Mouse (Mus musculus): Measurements from ENCODE around the gene Adk. TPM values are rescaled to one million over a fixed set of nuclear protein-coding genes. Genes with fewer than 3 reads are reported as not detected.

Adk gene
- total and polyA plus RNA-seq, 2 experiments from 2014 or later: 126 to 246 TPM

DNA sequence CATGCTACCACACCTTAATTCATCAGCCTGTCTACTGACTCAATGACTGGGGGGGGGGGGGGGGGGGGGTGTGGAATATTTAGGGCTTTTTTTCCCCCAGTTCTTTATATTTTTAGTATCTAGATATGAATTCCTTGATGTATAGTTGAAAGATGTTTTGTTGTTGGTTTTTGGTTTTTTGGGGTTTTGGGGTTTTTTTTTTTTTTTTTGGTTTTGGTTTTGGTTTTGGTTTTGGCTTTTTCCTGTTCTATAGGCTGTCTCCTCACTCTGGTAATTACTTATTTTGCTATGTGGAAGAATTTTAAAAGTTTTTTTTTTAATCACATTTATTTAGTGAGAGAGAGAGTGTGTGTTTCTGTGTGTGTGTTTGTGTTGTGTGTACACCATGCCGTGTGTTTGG is 282.5 kb downstream of the Adk start:
- TF ChIP-seq CTCF (IDR thresholded peaks at IDR 0.05; ENCODE audit: low read depth) (no peak), EP300 (IDR thresholded peaks at IDR 0.05; ENCODE audit: low read depth) (no peak)
- WGBS: 77% methylated on average over 1 of the region's 1 CpGs
- no peak overlapping the region for H3K4me3 ChIP-seq (ENCODE audit: low read depth, low read length)
- no peak overlapping the region for H3K4me2 ChIP-seq (ENCODE audit: low read depth, low read length)
- H3K9ac ChIP-seq (replicated peaks; ENCODE audit: low read depth, low read length): no peak overlapping the region
- H3K36me3 ChIP-seq (replicated peaks; ENCODE audit: control insufficient read depth, insufficient read depth, low read length): no peaks in the 10 kb centered on the region
- no peaks in the 10 kb centered on the region for H3K9me3 ChIP-seq (replicated peaks; ENCODE audit: control insufficient read depth, low read length)
- no peaks in the 10 kb centered on the region for H3K27me3 ChIP-seq (ENCODE audit: control insufficient read depth, insufficient read depth, low read length)
- ATAC-seq (ENCODE audit: insufficient read depth, low read depth): no peak
- no peak overlapping the region for H3K27ac ChIP-seq (ENCODE audit: low read depth)
- DNase-seq (ENCODE audit: low spot score): no peak
- peaks cover 15% of the 10 kb centered on the region for H3K4me1 ChIP-seq (ENCODE audit: control insufficient read depth, insufficient read depth)

DNA sequence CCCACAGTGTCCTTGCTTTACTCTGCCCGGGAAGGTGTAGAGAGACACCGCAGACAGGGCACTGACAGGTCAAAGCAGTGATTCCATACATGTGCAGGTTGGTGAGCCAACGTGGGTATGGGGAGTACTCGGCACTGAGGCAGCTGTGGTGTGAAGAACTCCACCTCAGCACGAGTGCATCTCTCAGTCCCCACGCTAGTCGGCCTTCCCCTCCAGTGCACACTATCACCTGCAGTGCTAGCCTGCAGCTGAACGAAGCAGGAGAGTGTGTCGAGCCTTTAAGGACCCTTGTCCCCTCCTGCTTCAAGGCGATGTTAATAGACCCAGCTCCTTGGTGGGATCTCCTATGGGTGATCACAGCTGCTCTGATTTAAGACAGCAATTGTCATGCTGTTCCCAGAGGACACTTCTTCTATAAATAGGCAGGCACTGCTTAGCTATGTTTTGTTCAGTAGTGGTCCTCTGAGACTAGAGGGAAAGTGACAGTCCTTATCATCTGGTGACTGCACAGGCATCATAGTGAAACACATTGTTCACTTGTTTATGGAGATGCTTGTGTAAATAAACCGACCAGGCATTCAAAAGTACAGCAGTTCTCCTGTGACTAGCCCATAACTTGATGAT is 283.4 kb downstream of the Adk start:
- ATAC-seq (ENCODE audit: insufficient read depth, low read depth) (peak; percentile 53), DNase-seq (ENCODE audit: low spot score) (peak; percentile 40)
- Histone ChIP-seq H3K27ac (ENCODE audit: low read depth) (peak overlapping the region; percentile 53), H3K9me3 (replicated peaks; ENCODE audit: control insufficient read depth, low read length) (no peaks in the 10 kb centered on the region), H3K27me3 (ENCODE audit: control insufficient read depth, insufficient read depth, low read length) (no peaks in the 10 kb centered on the region), H3K9ac (replicated peaks; ENCODE audit: low read depth, low read length) (no peak overlapping the region), H3K36me3 (replicated peaks; ENCODE audit: control insufficient read depth, insufficient read depth, low read length) (no peaks in the 10 kb centered on the region), H3K4me3 (ENCODE audit: low read depth, low read length) (no peak overlapping the region), H3K4me1 (ENCODE audit: control insufficient read depth, insufficient read depth) (peaks cover 15% of the 10 kb centered on the region), H3K4me2 (ENCODE audit: low read depth, low read length) (peak overlapping the region; percentile 23; the same call in 1 of the 2 replicates)
- no peak for TF ChIP-seq CTCF (IDR thresholded peaks at IDR 0.05; ENCODE audit: low read depth)
- no peak for TF ChIP-seq EP300 (IDR thresholded peaks at IDR 0.05; ENCODE audit: low read depth)
- WGBS: 32% methylated on average over 11 of the region's 11 CpGs

DNA sequence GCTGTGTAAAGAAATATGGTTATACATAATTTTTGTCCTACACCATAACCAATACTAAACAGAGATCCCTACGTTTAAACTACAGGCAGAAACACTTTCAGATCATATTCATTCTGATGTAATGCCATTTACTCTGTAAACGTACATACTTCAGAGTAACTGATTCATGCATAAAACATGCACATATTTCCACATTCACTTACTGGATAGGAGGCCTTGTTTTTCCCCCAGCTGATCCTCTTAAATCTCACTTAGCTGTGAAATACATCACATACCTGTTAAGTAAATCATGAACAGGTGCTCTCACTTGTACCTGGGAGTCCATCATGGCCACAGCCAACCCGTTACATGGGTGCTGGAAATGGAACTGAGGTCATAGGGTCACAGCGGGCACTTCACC is 285.6 kb downstream of the Adk start:
- H3K36me3 ChIP-seq (replicated peaks; ENCODE audit: control insufficient read depth, insufficient read depth, low read length): no peaks in the 10 kb centered on the region
- peaks cover 15% of the 10 kb centered on the region for H3K4me1 ChIP-seq (ENCODE audit: control insufficient read depth, insufficient read depth)
- H3K9ac ChIP-seq (replicated peaks; ENCODE audit: low read depth, low read length): no peak overlapping the region
- H3K9me3 ChIP-seq (replicated peaks; ENCODE audit: control insufficient read depth, low read length): no peaks in the 10 kb centered on the region
- ATAC-seq (ENCODE audit: insufficient read depth, low read depth) (no peak), DNase-seq (ENCODE audit: low spot score) (no peak)
- no peaks in the 10 kb centered on the region for H3K27me3 ChIP-seq (ENCODE audit: control insufficient read depth, insufficient read depth, low read length)
- H3K4me2 ChIP-seq (ENCODE audit: low read depth, low read length): no peak overlapping the region
- no peak overlapping the region for H3K27ac ChIP-seq (ENCODE audit: low read depth)
- TF ChIP-seq CTCF (IDR thresholded peaks at IDR 0.05; ENCODE audit: low read depth): no peak
- no peak for TF ChIP-seq EP300 (IDR thresholded peaks at IDR 0.05; ENCODE audit: low read depth)
- 81% methylated on average over 4 of the region's 4 CpGs for WGBS
- no peak overlapping the region for H3K4me3 ChIP-seq (ENCODE audit: low read depth, low read length)

DNA sequence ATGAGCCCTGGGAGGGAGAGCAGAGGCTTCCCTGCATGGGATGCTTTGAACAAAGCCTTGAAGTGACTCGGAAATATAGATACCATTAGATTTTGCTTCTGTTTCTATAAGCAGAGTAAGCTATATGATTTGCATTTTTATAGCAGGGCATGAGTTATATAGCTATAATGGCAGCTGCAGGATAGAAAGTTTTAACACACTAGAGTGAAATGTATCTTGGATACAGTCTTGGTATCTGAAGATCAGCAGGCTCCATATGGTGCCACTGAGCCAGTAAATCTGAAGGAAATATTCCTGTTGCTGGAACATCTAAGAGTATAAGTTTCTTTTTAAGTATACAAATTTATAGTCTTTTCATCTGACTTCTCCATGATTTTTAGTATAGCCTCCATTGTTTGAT is 288.8 kb downstream of the Adk start:
- WGBS: 78% methylated on average over 1 of the region's 1 CpGs
- Histone ChIP-seq H3K4me2 (ENCODE audit: low read depth, low read length) (no peak overlapping the region), H3K9ac (replicated peaks; ENCODE audit: low read depth, low read length) (no peak overlapping the region), H3K27me3 (ENCODE audit: control insufficient read depth, insufficient read depth, low read length) (no peaks in the 10 kb centered on the region), H3K36me3 (replicated peaks; ENCODE audit: control insufficient read depth, insufficient read depth, low read length) (no peaks in the 10 kb centered on the region), H3K4me1 (ENCODE audit: control insufficient read depth, insufficient read depth) (peaks cover 2% of the 10 kb centered on the region; the same call in 1 of the 2 replicates), H3K4me3 (ENCODE audit: low read depth, low read length) (no peak overlapping the region), H3K27ac (ENCODE audit: low read depth) (no peak overlapping the region), H3K9me3 (replicated peaks; ENCODE audit: control insufficient read depth, low read length) (no peaks in the 10 kb centered on the region)
- ATAC-seq (ENCODE audit: insufficient read depth, low read depth) (no peak), DNase-seq (ENCODE audit: low spot score) (no peak)
- no peak for TF ChIP-seq EP300 (IDR thresholded peaks at IDR 0.05; ENCODE audit: low read depth)
- TF ChIP-seq CTCF (IDR thresholded peaks at IDR 0.05; ENCODE audit: low read depth): no peak

DNA sequence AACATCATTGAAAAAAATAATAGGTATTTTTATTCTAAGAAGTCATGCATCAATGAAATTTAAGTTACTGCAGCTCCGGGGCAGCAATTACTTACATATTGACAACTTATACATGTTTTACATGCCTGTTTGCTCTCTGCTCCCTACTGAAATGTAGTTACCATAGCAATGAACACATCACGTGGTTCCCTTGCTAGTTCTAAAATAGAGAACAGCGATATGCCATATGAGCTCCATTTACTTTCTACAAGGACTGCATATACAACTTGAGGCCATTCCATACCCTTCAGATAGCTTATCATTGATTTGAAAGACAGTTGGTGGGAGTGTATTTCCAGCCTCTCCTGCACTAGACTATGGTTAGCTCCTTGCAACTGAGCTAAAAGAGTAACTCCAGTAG is 290.6 kb downstream of the Adk start:
- no peaks in the 10 kb centered on the region; the same call in 1 of the 2 replicates for H3K4me1 ChIP-seq (ENCODE audit: control insufficient read depth, insufficient read depth)
- ATAC-seq (ENCODE audit: insufficient read depth, low read depth) (no peak), DNase-seq (ENCODE audit: low spot score) (no peak)
- no peaks in the 10 kb centered on the region for H3K27me3 ChIP-seq (ENCODE audit: control insufficient read depth, insufficient read depth, low read length)
- H3K27ac ChIP-seq (ENCODE audit: low read depth): no peak overlapping the region
- no peak overlapping the region for H3K9ac ChIP-seq (replicated peaks; ENCODE audit: low read depth, low read length)
- H3K4me2 ChIP-seq (ENCODE audit: low read depth, low read length): no peak overlapping the region
- H3K4me3 ChIP-seq (ENCODE audit: low read depth, low read length): no peak overlapping the region
- H3K9me3 ChIP-seq (replicated peaks; ENCODE audit: control insufficient read depth, low read length): no peaks in the 10 kb centered on the region
- WGBS: 55% methylated on average over 3 of the region's 3 CpGs
- no peaks in the 10 kb centered on the region for H3K36me3 ChIP-seq (replicated peaks; ENCODE audit: control insufficient read depth, insufficient read depth, low read length)
- TF ChIP-seq CTCF (IDR thresholded peaks at IDR 0.05; ENCODE audit: low read depth) (no peak), EP300 (IDR thresholded peaks at IDR 0.05; ENCODE audit: low read depth) (no peak)

DNA sequence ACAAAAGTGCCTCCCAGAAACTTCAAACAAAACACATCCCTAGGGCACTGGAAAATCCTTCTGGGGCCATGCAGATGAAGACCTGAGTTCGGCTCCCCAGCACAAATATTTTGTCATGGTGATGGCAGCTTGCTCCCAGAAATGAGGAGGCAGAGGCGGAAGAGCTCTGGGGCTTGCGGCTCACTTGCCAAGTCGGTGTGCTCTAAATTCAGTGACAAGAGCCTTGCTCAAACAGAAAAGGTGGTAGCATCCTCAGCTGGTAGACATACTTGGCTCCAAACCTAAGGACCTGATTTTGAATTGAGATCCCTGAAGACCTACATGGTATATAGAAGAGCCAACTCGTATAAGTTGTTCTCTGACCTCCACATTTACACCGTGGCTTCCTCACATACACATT is 292.5 kb downstream of the Adk start:
- Histone ChIP-seq H3K4me3 (ENCODE audit: low read depth, low read length) (no peak overlapping the region), H3K36me3 (replicated peaks; ENCODE audit: control insufficient read depth, insufficient read depth, low read length) (no peaks in the 10 kb centered on the region), H3K4me2 (ENCODE audit: low read depth, low read length) (no peak overlapping the region), H3K27me3 (ENCODE audit: control insufficient read depth, insufficient read depth, low read length) (no peaks in the 10 kb centered on the region), H3K9me3 (replicated peaks; ENCODE audit: control insufficient read depth, low read length) (no peaks in the 10 kb centered on the region), H3K9ac (replicated peaks; ENCODE audit: low read depth, low read length) (no peak overlapping the region), H3K27ac (ENCODE audit: low read depth) (no peak overlapping the region), H3K4me1 (ENCODE audit: control insufficient read depth, insufficient read depth) (no peaks in the 10 kb centered on the region; the same call in none of the 2 replicates)
- 92% methylated on average over 6 of the region's 6 CpGs for WGBS
- DNase-seq (ENCODE audit: low spot score) (no peak), ATAC-seq (ENCODE audit: insufficient read depth, low read depth) (no peak)
- TF ChIP-seq EP300 (IDR thresholded peaks at IDR 0.05; ENCODE audit: low read depth) (no peak), CTCF (IDR thresholded peaks at IDR 0.05; ENCODE audit: low read depth) (no peak)

All from heart, postnatal 0 days (tissue).